Mouse (Mus musculus): ENCODE data around the gene Gm20532. TPM values are rescaled to one million over a fixed set of nuclear protein-coding genes. Genes with fewer than 3 reads are reported as not detected.

The Gm20532 gene
- polyA plus RNA-seq (2012; rRNA removed) (not detected in 2 replicates), polyA plus RNA-seq (2014; fragmentation: Nextera tagmentation; extraction: Ambion mirVana) (not detected in 2 replicates)

DNA sequence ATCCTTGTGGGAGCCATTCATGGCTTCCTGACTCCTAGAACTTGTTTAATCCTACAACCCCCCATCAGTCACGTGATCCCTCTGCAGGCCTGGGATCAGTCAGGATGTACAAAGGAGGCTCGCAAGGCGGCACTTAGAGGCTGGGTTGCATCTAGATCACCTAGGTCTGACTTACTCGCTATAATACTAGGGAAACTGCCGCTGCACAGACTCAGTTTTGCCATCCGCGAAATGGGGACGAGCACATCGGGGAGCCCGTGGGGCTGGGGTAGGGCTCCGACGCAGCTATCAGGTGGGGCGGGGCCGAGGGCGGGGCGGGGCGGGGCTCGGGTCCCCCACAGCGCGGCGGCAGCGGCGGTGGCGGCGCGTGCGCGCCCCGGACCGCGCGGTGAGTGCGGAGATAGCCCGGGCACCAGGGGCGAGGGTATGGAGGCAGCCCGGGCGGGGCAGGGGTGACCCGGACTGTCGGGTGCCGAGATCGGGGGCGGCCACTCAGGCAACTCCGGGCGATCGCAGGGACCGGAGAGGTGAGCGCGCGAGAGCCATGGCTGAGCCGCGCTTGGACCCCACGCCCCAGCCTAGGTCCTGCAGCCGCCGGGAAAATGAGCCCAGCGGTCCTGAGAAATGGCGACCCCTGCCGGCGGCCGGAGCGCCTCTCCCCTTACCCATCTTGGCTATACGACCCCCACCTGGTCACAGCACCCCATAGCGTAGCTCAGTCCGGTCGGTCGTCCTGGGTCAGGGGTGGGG is at the start of gene Gm20532:
Gm20532 (plus strand) TSS at position 346 of the 750 bp plus-strand sequence.
- Histone ChIP-seq H3K9me3 (ENCODE audit: control insufficient read depth, low read length) (no peaks in the 10 kb centered on the region), H3K27ac (peak within 1 kb of the TSS; percentile 14; the same call in 1 of the 2 replicates), H3K9ac (replicated peaks) (peak within 1 kb of the TSS; percentile 41), H3K36me3 (replicated peaks; ENCODE audit: control insufficient read depth, insufficient read depth, low read depth) (no peaks in the 10 kb centered on the region), H3K4me2 (ENCODE audit: low read depth) (peak within 1 kb of the TSS; percentile 73), H3K4me3 (ENCODE audit: insufficient read depth in 1 of 2, low read depth in 2 of 2, low read length in 2 of 2) (peak within 1 kb of the TSS; percentile 64 to 69), H3K27me3 (ENCODE audit: control insufficient read depth, insufficient read depth, low read length) (no peaks in the 10 kb centered on the region), H3K4me1 (replicated peaks; ENCODE audit: control insufficient read depth in 2 of 2, insufficient read depth in 2 of 2, low read length in 1 of 2) (peaks cover 2 to 14% of the 10 kb centered on the region in 2 experiments; a peak in 3 of 4 replicates)
- DNase-seq (ENCODE audit: low read depth in 3 of 3, low spot score in 3 of 3): no peak
- ATAC-seq (ENCODE audit: insufficient read depth): peak; percentile 73
- 1% methylated on average over 58 of the region's 65 CpGs for WGBS (ENCODE audit: insufficient replicate concordance)
- TF ChIP-seq CTCF (IDR thresholded peaks at IDR 0.05; ENCODE audit: low read depth) (peak; percentile 53), EP300 (IDR thresholded peaks at IDR 0.05; ENCODE audit: low read depth) (no peak)

DNA sequence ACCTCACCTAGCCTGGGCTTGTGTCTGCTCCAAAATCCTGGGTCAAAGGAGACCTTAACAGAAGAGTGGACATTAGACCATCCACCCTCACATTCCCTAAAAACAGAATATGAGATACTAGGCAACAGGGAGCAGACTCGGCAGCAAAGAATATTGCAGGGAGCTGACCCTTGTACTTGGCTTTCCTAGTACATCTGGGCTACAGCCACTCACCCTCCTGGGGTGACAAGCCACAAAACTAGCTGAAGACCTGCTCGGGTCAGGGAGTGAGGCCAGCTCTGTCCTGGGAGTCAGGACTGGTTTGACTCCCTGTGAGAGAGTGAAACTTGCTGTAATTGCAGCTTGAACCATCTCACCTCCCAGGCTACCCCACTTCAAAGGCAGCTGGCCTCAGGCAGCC is 46.9 kb upstream of the Gm20532 start:
- WGBS (ENCODE audit: insufficient replicate concordance): 44% methylated on average over 2 of the region's 2 CpGs
- no peaks in the 10 kb centered on the region for H3K36me3 ChIP-seq (replicated peaks; ENCODE audit: control insufficient read depth, insufficient read depth, low read depth)
- H3K9ac ChIP-seq (replicated peaks): no peak overlapping the region
- ATAC-seq (ENCODE audit: insufficient read depth) (no peak), DNase-seq (ENCODE audit: low read depth in 3 of 3, low spot score in 3 of 3) (no peak)
- no peak for TF ChIP-seq EP300 (IDR thresholded peaks at IDR 0.05; ENCODE audit: low read depth)
- TF ChIP-seq CTCF (IDR thresholded peaks at IDR 0.05; ENCODE audit: low read depth): no peak
- no peak overlapping the region for H3K4me2 ChIP-seq (ENCODE audit: low read depth)
- H3K9me3 ChIP-seq (ENCODE audit: control insufficient read depth, low read length): no peaks in the 10 kb centered on the region
- no peak overlapping the region for H3K27ac ChIP-seq
- peaks cover 0 to 2% of the 10 kb centered on the region in 2 experiments; a peak in 2 of 4 replicates for H3K4me1 ChIP-seq (replicated peaks; ENCODE audit: control insufficient read depth in 2 of 2, insufficient read depth in 2 of 2, low read length in 1 of 2)
- H3K4me3 ChIP-seq (ENCODE audit: insufficient read depth in 1 of 2, low read depth in 2 of 2, low read length in 2 of 2): no peak overlapping the region
- H3K27me3 ChIP-seq (ENCODE audit: control insufficient read depth, insufficient read depth, low read length): no peaks in the 10 kb centered on the region

DNA sequence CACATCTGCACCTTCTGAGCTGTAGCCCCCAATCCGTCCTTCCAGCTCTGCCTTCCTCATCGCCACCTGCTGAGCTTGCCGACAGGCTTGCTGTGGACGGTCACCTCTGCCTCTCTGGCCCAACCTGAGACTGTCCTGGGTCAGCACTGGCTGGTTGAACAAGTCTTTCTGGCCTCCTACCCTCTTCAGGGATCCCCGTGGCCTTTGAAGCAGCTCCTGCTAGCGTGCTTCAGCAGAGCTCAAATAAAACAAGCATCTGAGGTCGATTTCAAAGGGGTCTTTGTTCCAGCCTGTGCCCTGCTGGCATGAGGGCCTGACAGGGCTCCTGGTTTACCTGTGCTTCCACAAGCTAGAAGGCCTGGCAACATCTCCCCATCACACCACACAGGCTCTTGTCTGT is 45.7 kb upstream of the Gm20532 start:
- no peak for ATAC-seq (ENCODE audit: insufficient read depth)

DNA sequence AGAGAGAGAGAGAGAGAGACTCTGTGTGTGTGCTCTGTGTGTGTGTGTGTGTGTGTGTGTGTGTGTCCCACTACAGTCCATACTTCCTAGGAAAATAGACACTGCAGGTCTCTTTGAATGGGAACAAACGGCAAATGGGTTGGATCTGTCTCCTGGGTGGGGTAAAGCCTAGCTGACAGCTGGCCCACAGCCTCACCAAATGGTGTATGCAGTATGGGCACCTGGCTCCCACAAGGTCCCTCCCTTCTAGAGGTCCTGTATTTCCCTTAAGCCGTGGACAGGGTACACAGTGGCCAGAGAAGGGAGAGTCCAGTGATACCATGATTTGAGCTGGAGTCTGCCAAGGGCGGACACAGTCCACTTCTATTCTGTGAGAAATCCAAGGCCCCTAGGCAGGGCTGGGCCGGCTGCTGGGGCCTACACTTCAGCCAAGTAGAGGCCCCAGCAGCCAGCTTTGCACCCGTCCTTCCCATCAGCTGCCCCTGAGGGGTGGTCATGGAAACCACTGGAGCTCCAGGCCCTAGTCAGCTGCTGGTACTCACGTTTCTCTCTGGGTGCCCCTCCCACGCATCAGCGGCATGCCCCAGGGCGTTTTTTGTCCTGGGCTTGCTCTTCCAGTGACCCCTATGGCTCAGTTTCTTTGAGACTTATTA is 45.1 kb upstream of the Gm20532 start:
- DNase-seq (ENCODE audit: low read depth in 3 of 3, low spot score in 3 of 3): no peak
- 52% methylated on average over 9 of the region's 9 CpGs for WGBS (ENCODE audit: insufficient replicate concordance)

More for the DNA sequence above, 45.7 kb upstream of the Gm20532 start:
- no peak for DNase-seq (ENCODE audit: low read depth in 3 of 3, low spot score in 3 of 3)
- TF ChIP-seq EP300 (IDR thresholded peaks at IDR 0.05; ENCODE audit: low read depth) (no peak), CTCF (IDR thresholded peaks at IDR 0.05; ENCODE audit: low read depth) (no peak)
- Histone ChIP-seq H3K4me3 (ENCODE audit: insufficient read depth in 1 of 2, low read depth in 2 of 2, low read length in 2 of 2) (no peak overlapping the region), H3K4me2 (ENCODE audit: low read depth) (no peak overlapping the region), H3K36me3 (replicated peaks; ENCODE audit: control insufficient read depth, insufficient read depth, low read depth) (no peaks in the 10 kb centered on the region), H3K4me1 (replicated peaks; ENCODE audit: control insufficient read depth in 2 of 2, insufficient read depth in 2 of 2, low read length in 1 of 2) (peaks cover 0 to 2% of the 10 kb centered on the region in 2 experiments; a peak in 2 of 4 replicates), H3K27ac (no peak overlapping the region), H3K27me3 (ENCODE audit: control insufficient read depth, insufficient read depth, low read length) (no peaks in the 10 kb centered on the region), H3K9me3 (ENCODE audit: control insufficient read depth, low read length) (no peaks in the 10 kb centered on the region), H3K9ac (replicated peaks) (no peak overlapping the region)
- 53% methylated on average over 7 of the region's 7 CpGs for WGBS (ENCODE audit: insufficient replicate concordance)

DNA sequence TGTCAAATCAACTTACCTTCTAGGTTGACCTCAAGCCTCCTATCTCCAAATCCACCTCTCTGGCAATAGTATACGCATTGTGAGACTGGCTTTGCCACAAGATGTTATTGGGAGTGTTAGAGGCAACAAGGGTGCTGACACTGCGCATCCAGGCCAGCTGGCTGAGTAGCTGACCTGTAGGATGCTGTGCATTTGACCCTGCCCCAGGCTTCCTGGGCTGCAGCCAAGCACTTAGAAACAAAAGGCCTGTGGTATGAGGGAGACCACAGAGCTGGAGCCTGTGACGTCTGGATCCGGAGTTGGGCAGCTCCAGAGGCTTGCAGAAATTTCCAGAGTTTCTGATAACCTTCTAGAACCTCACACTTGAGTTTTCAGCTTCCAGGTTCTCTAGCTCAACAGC is 43.3 kb upstream of the Gm20532 start:
- Histone ChIP-seq H3K9me3 (ENCODE audit: control insufficient read depth, low read length) (no peaks in the 10 kb centered on the region), H3K4me1 (replicated peaks; ENCODE audit: control insufficient read depth in 2 of 2, insufficient read depth in 2 of 2, low read length in 1 of 2) (peaks cover 0 to 2% of the 10 kb centered on the region in 2 experiments; a peak in 2 of 4 replicates), H3K4me2 (ENCODE audit: low read depth) (no peak overlapping the region), H3K27ac (no peak overlapping the region), H3K4me3 (ENCODE audit: insufficient read depth in 1 of 2, low read depth in 2 of 2, low read length in 2 of 2) (no peak overlapping the region), H3K9ac (replicated peaks) (no peak overlapping the region), H3K27me3 (ENCODE audit: control insufficient read depth, insufficient read depth, low read length) (no peaks in the 10 kb centered on the region), H3K36me3 (replicated peaks; ENCODE audit: control insufficient read depth, insufficient read depth, low read depth) (no peaks in the 10 kb centered on the region)
- DNase-seq (ENCODE audit: low read depth in 3 of 3, low spot score in 3 of 3) (no peak), ATAC-seq (ENCODE audit: insufficient read depth) (no peak)
- WGBS (ENCODE audit: insufficient replicate concordance): 47% methylated on average over 4 of the region's 4 CpGs
- TF ChIP-seq CTCF (IDR thresholded peaks at IDR 0.05; ENCODE audit: low read depth) (no peak), EP300 (IDR thresholded peaks at IDR 0.05; ENCODE audit: low read depth) (no peak)

More for the DNA sequence above, 45.1 kb upstream of the Gm20532 start:
- H3K27ac ChIP-seq: no peak overlapping the region
- H3K9ac ChIP-seq (replicated peaks): no peak overlapping the region
- no peaks in the 10 kb centered on the region for H3K36me3 ChIP-seq (replicated peaks; ENCODE audit: control insufficient read depth, insufficient read depth, low read depth)
- no peak for ATAC-seq (ENCODE audit: insufficient read depth)
- TF ChIP-seq CTCF (IDR thresholded peaks at IDR 0.05; ENCODE audit: low read depth): no peak
- TF ChIP-seq EP300 (IDR thresholded peaks at IDR 0.05; ENCODE audit: low read depth): no peak
- no peaks in the 10 kb centered on the region for H3K9me3 ChIP-seq (ENCODE audit: control insufficient read depth, low read length)
- no peaks in the 10 kb centered on the region for H3K27me3 ChIP-seq (ENCODE audit: control insufficient read depth, insufficient read depth, low read length)
- no peak overlapping the region for H3K4me3 ChIP-seq (ENCODE audit: insufficient read depth in 1 of 2, low read depth in 2 of 2, low read length in 2 of 2)
- peaks cover 0 to 2% of the 10 kb centered on the region in 2 experiments; a peak in 2 of 4 replicates for H3K4me1 ChIP-seq (replicated peaks; ENCODE audit: control insufficient read depth in 2 of 2, insufficient read depth in 2 of 2, low read length in 1 of 2)
- H3K4me2 ChIP-seq (ENCODE audit: low read depth): no peak overlapping the region
